In genomic region chr3:53284471-53285177, GRCm38 (mm10) we compare ENCODE assay signal across 12 mouse cellular contexts.
DNase-seq lines count a peak whose midpoint lies in the region; ATAC-seq lines count a peak whose summit lies in the region.
"Had no signal": no experiment of that assay in that cellular context is flagged by ENCODE, and none has a peak within 500 bp of the region (broad histone marks: within the 10 kb centered on the region; RNA-seq: fewer than 3 reads in every experiment).

No protein-coding gene starts in this region.

- no peak overlapping the region for H3K4me3 ChIP-seq in stomach, embryonic 16.5 days (replicated peaks; ENCODE audit: low read length)
- H3K4me3 ChIP-seq: erythroblast, embryonic 14.5 days; layer of hippocampus, adult 2 months; limb, embryonic 12.5 days had no signal

- no peak overlapping the region for H3K9ac ChIP-seq in stomach, embryonic 16.5 days (ENCODE audit: low read length)
- H3K9ac ChIP-seq: limb, embryonic 12.5 days had no signal

- peak; percentile 17 to 22 for DNase-seq in spleen, postnatal 36 days (ENCODE audit: low spot score in 2 of 2)
- no peak for DNase-seq in spleen, postnatal 10 days (ENCODE audit: low spot score in 2 of 2)
- DNase-seq in heart, postnatal 10 days, result peak; percentile 30 to 31
- peak; percentile 25 to 56 for DNase-seq in kidney, postnatal 25 days
- no peak for DNase-seq in adrenal gland, adult 2 months
- no peak for DNase-seq in adrenal gland, postnatal 4 days (ENCODE audit: low spot score in 2 of 2)
- DNase-seq in right cerebral cortex, postnatal 25 days, result no peak
- DNase-seq: cerebellum, adult 9-11 months had no signal

- intact Hi-C loops in heart, postnatal 10 days (cut with DNase I), result no loop called here

- H3K36me3 ChIP-seq in stomach, embryonic 16.5 days (ENCODE audit: control insufficient read depth, insufficient read depth, low read length), result no peaks in the 10 kb centered on the region
- H3K36me3 ChIP-seq: limb, embryonic 12.5 days had no signal

- no peaks in the 10 kb centered on the region for H3K27me3 ChIP-seq in stomach, embryonic 16.5 days (ENCODE audit: control insufficient read depth, insufficient read depth, low read length)
- H3K27me3 ChIP-seq: limb, embryonic 12.5 days had no signal

- peak; percentile 47; the same call in 1 of the 2 replicates for ATAC-seq in stomach, embryonic 16.5 days (ENCODE audit: insufficient read depth, low FRiP score)

- no peaks in the 10 kb centered on the region for H3K9me3 ChIP-seq in stomach, embryonic 16.5 days (replicated peaks; ENCODE audit: control insufficient read depth, low read length)

- no peaks in the 10 kb centered on the region; the same call in 1 of the 2 replicates for H3K4me1 ChIP-seq in stomach, embryonic 16.5 days (ENCODE audit: control insufficient read depth, insufficient read depth, low read length)

- WGBS in stomach, embryonic 16.5 days, result 53% methylated on average over 13 of the region's 13 CpGs

- no peak overlapping the region for H3K4me2 ChIP-seq in stomach, embryonic 16.5 days (ENCODE audit: low read depth, low read length)
- H3K4me2 ChIP-seq: limb, embryonic 12.5 days had no signal

- H3K27ac ChIP-seq in stomach, embryonic 16.5 days (ENCODE audit: low read length), result no peak overlapping the region
- H3K27ac ChIP-seq: layer of hippocampus, adult 2 months; limb, embryonic 12.5 days had no signal

Comparison
In these comparisons a context has a peak if more than half of its experiments do, and no peak if none do; other contexts are left out.
1. DNase-seq: peak in spleen, postnatal 36 days (2 of 2), heart, postnatal 10 days (2 of 2) and kidney, postnatal 25 days (2 of 2); none in spleen, postnatal 10 days (0 of 2), adrenal gland, adult 2 months (single experiment), adrenal gland, postnatal 4 days (0 of 2) and right cerebral cortex, postnatal 25 days (single experiment).